Mouse (Mus musculus) adrenal gland, adult 2 months (tissue): ENCODE data around the gene Rpl26. TPM values are rescaled to one million over a fixed set of nuclear protein-coding genes. Genes with fewer than 3 reads are reported as not detected.
A peak's percentile ranks its signal among the peaks of the same experiment; 100 is the strongest.

ENCODE experiments used
- DNase-seq: peaks from one replicate; pipeline ENCODE4 v3.0.0; 2021
- polyA plus RNA-seq: library from polyadenylated mRNA; depleted of rRNA; stranded (reverse); fragments of >200 nt; gene quantifications from 2 replicates; pipeline ENCODE4 v1.2.3, GENCODE M21; 2012
- total RNA-seq, 2 experiments: library from RNA; stranded (reverse); gene quantifications; 2 replicates each; pipeline ENCODE4 v1.2.3; 2021

The Rpl26 gene
- total and polyA plus RNA-seq, 3 experiments, result 146 to 1,327 (median 1,114) TPM

DNA sequence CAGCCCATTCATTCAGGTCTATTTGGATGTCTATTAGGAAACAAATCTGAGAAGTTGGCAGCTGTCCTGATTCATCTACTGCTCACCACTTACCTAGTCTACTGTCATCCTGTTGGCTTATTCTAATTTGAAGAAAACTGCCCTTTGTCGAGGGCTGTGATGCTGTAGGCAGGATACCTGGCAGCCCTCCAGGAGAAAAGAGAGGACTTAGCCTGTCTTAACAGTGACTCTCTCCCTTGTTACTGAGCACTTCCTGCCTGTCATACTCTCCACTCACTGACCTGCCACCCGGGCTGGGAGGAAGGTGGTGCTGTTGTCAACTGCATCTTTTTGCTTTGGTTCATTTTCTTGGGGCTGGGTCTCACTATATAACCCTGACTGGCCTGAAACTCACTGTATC is 10.8 kb upstream of the Rpl26 start:
- no peak for DNase-seq

DNA sequence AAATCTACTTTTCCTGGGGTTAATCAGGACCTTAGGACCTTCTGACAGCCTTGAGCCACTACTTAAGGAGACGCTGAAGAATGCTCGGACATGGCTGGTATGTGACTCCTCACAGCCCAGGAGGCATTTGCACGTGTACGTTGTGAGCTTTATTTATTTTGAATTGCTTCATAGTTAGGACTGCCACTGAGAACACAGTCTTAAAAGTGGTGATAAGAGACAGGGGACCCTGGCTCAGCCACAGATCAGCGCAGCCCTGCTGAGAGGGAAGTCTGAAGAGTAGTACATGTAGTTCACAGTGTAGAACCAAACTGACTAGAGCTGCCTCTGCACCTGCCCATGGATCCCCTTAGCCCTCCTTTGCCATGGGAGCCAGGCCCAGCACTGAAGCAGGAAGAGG is 9.6 kb upstream of the Rpl26 start:
- DNase-seq, result no peak

DNA sequence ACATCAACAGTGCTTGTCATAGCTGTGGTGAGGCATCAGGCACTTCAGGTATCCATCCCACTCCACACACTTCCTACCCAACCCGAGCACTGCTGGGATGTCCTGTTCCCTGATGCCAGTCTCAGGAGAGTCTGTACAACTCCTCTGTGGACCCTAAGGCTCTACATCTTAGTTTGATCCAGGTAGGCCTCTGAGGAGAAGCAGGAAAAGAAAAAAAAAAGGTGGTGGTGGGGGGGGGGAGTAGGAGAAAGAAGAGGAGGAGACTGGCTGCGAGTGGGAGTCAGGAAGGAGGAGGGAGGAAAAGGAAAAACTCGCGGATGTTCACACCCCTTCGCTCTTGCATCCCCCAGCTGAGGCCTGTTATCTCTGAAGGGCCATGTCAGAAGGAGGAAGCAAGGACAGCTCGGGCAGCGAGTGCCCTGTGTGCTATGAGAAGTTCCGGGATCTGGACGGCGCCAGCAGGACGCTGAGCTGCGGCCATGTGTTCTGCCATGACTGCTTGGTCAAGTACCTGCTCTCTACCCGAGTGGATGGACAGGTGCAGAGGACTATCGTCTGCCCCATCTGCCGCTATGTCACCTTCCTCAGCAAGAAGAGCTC is 9.1 kb upstream of the Rpl26 start:
- DNase-seq, result no peak

DNA sequence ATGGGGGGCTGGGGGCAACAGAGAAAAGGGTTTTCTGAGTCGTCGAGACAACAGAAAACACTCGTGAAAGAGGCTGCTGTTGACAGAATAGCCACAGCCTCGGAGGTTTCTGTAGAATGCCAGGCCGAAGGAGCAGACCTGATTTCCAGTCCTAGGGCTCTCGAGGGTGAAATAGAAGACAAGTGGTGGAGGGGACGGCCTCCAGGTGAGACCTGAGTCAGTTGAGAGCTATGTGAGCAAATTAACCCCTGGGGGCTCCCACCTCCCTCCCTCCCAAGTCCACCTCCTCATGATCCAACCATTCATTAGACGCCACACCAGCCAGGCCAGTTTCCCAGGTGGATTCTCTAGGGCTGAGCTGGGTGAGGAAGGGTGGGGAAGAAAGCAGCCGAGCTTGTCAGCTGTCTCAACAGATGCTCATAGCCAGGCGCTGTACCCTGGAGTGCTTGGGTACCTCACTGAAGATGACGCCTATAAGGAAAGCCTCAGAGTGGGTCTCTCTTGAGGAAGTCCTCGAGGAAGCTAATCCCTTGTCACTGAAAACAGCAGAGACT is 7.4 kb upstream of the Rpl26 start:
- no peak for DNase-seq

DNA sequence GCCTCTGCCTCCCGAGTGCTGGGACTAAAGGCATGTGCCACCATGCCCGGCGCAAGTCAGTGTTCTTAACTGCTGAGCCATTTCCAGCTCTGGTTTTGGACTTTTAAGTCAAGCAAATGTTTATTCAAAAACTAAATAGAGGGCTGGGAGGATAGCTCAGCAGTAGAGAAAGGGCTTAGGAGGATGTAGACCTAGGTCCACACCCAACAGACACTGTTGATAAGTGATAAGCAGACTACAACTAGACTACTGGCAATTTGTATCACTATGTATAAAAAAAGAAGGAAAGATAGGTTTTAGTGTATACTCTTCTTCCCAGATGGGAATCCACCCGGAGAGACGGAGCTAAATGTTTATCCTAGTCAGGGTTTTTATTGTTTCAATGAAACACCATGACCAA is 5.1 kb upstream of the Rpl26 start:
- no peak for DNase-seq

DNA sequence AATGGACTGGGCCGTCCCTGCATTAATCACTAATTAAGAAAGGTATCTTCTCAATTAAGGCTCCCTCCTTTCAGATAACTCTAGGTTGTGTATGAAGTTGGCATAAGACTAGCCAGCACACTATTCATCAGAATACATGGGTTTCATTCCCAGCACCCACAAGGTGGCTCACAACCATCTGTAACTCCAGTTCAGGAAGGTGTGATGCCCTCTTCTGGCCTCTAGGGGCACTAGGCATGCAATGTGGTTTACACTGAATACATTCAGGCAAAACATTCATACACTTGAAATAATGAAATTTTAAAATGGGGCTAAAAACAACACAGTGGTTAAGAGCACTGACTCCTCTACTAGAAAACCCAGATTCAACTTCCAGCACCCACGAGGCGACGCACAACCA is 4.3 kb upstream of the Rpl26 start:
- no peak for DNase-seq

DNA sequence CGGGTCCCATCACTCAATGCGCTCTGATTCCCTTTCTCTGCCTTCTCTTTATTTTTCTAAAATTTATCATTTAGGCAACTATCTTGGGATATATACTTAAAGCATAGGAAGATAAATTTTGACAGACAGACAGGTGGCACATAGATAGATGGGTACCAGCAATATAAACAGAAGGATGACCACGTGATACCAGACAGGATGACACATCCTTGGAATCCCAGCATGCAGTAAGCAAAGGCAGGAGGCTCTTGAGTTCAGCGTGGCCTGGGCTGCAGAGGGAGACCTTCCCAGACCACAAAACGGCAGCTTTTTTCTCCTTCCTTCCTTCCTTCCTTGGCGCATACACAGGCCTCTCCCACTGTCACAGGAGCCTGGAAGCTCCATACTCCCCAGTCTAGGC is 3.5 kb upstream of the Rpl26 start:
- DNase-seq, result no peak

DNA sequence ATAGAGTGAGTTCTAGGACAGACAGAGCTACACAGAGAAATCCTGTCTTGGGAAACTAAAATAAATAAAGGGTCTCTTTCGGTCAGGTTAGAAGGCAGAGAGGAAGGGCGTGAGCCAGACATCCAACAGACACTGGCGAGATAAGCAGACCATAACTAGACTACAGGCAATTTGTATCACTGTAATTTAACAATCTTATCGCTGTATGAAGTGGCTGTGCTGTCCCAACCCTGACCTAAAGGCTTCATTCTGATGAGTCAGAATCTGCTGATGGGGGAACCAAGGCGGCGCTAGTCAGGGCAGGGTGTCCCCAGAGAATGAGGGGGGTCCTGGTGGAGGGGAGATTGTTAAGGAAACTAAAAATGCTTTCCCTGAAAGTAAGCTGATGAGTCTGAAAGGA is 2.6 kb upstream of the Rpl26 start:
- DNase-seq, result peak; percentile 49

DNA sequence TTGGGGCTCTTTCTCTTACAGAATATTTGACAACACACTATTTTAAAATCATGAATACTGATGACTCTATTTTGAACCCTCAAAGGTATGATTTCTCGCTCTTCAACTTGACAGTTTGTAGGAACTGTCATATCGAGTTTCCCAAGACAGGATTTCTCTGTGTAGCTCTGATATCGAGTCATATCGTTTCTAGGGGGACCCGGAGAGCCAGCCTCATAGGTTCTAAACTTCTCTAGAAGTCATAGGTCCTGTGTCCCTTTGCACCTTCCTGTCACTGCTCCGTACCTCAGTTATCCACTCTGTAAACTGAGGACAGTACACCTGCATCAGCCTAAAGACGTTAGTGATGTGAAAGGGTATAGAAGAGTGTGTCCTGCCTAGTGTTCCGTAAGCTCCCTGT is 1.6 kb upstream of the Rpl26 start:
- no peak for DNase-seq

DNA sequence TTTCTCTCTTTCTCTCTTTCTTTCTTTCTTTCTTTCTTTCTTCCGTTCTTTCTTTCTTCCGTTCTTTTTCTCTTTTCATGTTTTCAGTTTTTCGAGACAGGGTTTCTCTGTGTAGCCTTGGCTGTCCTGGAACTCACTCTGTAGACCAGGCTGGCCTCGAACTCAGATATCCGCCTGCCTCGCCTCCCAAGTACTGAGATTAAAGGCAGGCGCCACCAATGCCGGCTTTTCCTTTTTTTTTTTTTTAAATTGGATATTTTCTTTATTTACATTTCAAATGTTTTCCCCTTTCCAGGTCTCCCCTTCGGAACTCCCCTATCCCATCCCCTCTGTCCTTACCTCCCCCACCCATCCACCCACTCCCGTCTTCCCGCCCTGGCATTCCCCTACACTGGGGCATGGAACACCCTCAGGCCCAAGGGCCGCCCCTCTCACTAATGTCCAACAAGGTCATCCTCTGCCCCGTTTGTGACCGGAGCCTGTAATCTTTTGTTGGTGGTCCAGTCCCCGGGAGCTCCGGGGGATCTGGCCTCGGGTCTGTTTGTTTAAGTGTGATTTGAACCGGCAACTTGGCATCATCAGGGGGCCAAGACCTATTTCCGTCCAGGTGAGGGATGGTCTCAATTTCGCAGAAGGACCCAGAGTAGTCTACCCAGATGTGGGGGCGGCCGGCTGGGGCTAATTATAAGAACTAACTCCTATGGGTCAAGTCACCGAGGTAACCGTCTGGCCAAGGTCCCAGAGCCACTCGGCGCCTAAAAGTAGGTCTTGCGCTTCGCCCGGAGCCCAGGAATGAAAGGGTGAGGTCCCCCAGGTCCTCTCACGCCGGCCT is 648 bp upstream of the Rpl26 start:
- no peak for DNase-seq

DNA sequence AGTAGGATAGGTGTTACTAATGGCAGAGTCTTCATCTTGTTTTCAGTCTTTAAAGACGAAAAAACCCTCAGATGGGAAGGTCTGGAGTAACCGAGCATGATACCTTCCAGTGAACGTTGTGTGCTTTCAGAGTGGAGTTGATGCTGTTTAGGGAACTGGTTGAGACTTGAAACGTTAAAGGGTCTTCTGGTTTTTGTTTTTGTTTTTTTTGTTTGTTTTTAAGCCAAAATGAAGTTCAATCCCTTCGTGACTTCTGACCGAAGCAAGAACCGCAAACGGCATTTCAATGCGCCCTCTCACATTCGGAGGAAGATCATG is 623 bp downstream of the Rpl26 start:
- no peak for DNase-seq

DNA sequence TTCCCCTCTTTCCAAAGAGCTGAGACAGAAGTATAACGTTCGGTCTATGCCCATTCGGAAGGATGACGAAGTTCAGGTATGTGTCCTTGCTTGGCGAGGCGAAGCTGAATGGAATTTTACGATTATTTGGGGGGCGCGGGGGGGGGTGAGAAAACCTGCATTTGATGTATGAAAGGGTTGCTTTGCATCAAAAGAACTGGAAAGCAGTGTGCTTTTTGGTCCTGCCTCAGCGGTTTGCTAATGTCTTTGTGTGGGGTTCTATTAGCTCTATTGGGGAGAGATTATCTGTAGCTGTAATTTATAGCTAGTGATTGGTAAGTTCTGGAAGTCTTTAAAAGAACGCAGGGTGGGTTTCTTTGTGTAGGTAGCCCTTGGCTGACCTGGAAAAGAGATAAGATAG is 984 bp downstream of the Rpl26 start:
- DNase-seq, result no peak

DNA sequence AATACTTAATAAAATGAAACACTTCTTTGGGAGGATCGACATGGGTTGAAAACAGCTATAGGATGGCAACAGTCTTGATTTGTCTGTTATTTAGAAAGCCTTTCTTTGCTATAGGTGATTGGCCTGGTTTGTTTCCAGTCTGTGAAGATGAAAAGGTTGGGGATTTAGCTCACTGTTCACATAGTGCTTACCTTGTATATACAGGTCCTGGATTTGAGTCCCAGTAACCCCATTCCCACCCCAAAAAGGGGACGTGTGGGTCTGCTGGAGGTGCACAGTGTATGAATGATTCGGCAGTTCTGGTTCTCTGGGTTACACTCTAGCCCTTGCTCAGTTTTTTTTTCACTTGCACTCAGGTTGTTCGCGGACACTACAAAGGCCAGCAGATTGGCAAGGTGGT is 1.4 kb downstream of the Rpl26 start:
- DNase-seq, result no peak

DNA sequence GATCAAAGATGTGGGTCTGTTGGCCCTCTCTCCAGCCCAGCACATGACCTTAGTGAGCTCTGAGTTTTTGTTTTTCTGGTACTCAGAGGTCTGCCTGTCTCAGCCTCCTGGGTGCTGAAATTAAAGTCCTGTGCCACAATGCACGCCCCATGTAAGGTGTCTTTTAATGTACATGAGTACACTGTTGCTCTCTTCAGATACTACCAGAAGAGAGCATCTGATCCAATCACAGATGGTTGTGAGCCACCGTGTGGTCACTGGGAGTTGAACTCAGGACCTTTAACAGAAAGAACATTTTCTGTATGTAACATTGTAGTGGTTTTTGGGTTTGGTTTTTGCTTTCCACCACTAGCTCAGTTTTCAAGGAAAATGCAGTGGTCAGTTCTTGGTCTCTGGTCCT is 2.4 kb downstream of the Rpl26 start:
- DNase-seq, result no peak

DNA sequence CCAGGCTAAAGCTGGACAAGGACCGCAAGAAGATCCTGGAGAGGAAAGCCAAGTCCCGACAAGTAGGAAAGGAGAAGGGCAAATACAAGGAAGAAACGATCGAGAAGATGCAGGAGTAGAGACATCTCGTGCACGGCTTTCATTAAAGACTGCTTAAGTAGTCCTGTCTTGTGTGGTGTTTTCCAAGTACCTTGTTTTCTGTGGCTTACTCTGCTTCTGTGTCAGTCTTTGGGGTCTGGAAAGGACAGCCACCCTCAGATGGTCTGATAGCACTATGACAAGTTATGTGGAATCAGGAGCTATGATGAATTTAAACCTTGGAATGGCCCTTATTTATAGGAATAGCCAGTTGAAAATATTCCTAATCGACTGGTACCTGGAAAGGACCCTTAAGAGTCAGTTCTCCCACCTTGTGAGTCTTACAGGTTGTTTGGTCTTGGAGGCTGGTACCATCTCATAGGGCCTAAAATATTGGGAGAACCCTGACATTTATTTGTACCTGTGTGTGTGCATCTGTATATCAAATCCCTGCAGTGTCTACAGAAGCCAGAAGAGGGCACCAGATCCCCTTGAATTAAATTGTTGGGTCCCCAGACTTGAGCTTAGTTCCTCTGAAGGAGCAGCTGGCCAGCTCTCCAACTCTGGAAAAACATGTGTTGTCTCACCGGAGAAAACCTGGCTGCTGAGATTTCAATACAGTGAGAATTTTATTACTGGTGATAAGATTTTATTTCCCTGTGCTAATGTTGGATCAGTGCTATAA is 3.2 kb downstream of the Rpl26 start:
- DNase-seq, result peak; percentile 69

DNA sequence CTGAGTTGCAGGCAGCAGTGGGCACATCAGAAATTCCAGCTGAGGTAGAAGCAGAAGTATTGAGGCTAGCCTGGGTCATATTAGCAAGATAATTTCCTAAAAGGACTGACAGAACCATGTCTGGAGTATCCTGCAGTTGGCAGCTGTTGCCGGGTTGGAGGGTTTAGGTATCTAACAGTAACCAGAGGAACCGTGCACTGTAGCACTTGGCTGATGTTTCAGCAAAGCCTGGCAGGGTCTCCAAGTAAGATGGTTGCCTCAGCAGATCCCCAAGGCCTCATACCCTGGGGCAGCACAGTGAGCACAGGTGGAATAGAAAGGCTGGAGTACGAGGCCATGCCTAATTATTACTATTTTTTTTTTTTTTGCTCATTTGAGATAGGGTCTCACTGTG is 3.8 kb downstream of the Rpl26 start:
- no peak for DNase-seq

DNA sequence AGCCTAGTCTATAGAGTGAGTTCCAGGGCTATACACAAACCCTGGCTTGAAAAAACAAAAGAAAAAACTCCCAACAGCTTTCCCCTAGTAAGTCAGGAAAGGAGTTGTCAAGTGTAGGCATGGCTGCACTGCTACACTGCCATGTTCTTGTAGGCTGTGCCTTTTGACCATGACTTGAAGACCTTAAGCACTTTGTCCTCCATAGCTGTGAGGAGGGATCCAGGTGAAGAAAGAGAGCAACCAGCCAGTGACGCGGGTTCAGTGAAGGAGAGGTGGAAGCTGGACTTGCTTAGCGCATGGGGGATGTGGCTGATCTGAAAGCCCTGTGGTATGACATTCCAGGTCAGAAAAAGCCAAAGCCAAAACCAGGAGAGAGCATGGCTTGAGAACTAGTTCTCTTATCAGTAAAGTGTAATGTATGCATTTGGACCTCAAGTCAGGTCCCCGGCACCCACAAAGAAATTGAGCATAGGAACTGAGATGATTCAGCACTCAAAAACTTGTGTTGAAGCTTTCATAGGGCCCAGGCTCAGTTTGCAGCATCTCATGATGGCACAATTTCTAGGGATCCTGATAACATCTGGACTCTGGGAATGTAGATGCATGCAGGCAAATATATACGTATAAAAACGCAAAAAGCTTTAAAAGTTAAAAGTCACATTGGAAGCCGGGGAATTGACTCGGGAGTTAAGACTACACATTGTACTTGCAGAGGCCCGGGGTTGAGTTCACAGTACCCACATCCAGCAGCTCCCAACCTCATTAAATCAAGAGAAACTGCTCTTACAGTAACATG is 4.5 kb downstream of the Rpl26 start:
- no peak for DNase-seq

DNA sequence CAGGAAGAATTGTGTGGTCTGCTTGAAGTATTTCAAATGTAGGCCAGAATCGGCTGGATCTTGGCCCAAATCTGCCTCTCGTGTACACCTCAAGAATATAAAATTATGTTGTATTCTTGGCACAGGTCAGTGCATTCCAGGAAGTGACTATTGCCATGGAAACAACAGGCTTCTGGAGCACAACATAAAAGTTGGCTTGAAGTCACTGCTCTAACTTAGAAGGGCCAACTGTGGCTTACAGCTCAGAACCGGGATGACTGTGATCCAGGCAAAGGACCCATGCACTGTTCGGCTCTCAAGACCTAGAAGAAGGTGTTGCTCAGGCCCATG is 5.0 kb downstream of the Rpl26 start:
- DNase-seq, result no peak

DNA sequence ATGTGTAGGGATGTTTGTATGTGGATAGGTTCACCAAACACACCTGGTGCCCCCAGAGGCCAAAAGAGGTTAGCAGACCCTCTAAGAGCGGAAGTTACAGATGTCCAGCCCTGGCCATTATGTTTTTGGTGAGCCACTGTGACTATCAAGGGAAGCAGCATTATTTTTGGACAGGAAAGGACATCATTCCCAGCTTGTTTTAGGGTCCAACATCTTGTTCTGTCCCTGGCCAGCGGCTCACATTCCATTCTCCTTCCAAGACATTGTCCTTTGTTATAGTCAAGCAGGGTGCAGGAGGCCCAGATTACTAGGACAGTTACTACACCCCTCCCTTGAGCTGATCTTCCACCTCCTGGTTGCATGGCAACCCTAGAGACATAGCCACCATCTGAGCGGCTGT is 5.9 kb downstream of the Rpl26 start:
- DNase-seq, result no peak

DNA sequence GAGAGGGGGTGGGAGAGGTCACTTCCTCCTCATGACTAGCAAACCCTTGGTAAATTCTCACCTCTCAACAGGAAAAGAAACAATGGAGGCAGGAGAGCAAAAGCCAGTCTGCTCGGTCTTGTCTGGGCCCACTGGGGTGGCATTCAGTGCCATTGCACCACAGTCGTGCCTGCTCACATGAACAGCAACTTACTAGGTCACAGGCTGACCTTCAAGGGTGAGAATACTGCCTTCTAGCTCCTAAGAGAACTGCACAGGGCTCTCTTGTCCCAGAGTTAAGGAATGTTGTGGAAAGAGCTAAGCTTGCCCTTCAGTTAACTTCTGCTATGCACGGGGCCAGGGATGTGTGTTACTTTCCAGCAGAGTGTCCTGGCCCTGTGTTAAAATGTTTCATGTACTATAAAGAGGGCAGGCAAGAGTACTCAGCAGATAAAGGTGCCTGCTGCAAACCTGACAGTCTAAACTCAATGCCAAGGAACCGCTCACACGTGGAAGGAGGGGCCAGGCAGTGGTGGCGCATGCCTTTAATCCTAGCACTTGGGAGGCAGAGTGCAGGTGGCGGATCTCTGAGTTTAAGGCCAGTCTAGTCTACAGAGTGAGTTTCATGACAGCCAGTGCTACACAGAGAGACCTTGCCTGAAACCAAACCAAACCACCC is 7.6 kb downstream of the Rpl26 start:
- DNase-seq, result peak; percentile 16

DNA sequence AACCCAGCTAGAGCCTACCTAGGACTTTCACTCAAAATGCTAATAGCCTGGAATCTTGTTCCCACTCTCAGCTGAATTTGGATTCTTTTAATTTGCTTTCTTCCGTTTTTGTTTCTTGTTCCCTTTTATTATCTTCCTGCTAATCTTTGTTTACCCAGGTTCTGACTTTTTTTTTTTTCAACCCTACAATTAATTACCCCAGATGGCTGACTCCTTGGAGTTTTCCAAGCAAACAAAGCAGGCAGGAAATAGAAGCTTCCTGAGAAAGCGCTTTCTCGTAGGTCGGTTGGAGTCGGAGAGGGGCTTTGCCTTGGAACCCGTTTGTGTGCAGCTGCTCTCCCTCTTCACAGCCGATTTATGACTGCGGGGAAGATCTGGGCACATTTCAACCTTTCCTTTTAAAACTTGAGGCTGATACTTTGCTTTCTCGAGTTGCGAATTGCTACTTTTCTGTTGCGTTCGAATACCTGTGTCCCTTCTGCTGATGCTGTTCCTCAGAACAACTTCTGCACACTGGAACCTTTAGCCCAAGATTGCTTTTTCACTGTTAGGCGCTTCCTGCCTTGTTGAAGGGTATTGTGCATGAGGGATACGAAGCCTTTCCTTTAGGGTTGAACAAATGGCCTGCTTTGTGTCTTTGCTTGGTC is 10.3 kb downstream of the Rpl26 start:
- DNase-seq, result no peak
